14 mouse cellular contexts compared by ENCODE assay signal in the genomic region with DNA sequence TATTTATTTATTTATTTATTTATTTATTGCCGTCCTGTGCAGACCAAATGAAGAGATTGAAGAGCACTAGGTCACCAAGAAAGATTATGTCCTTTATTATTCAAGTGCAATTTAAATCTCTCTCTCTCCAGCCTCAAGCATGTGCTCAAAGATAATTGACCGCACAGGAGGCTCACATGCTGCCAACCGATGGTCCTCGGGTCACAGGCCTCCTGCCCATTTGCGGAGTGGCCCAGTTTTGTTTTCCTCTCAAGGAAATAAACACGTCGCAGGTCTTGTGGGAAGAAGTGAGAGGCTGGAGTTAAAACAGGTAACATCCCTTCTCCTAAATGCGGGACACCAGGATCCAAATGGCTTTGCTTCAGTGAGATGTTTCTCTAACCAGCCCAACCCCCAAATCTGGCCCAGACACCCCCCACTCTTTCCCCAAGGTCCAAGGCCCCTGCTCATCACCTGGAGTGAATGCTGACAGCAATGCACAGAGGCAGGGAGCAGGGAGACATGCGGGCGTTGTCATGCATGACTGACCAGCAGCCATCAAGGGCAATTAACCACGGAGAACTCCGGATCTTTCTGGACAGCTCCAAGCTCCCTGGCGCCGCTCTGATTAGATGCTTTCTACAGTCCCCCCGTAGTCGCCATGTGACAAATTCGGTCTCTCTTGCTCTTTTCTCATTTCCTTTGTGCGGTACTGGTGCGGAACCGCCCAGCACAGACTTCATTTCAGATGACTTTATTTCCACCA.
DNase-seq lines count a peak whose midpoint lies in the region; ATAC-seq and TF ChIP-seq lines count a peak whose summit lies in the region.
"Had no signal": no experiment of that assay in that cellular context is flagged by ENCODE, and none has a peak within 500 bp of the region (broad histone marks: within the 10 kb centered on the region; RNA-seq: fewer than 3 reads in every experiment).

No protein-coding gene starts in this region.

- no peak for TF ChIP-seq CTCF in kidney, adult 2 months (conservative IDR thresholded peaks at IDR 0.05; ENCODE audit: insufficient read depth, insufficient read length, low read depth, low read length)

- intact Hi-C loops in gastrocnemius, postnatal 14 days (cut with DNase I; ENCODE audit: low total_unique reads): no loop called here

- DNase-seq in cerebellum, adult 11-12 months: peak; percentile 14
- no peak for DNase-seq in cerebellum, adult 11 months
- peak; percentile 56 for DNase-seq in embryo, embryonic 10.5 days (ENCODE audit: low spot score)
- peak; percentile 80 for DNase-seq in kidney, adult 2 months
- DNase-seq in layer of hippocampus, postnatal 10 days (ENCODE audit: low spot score in 2 of 2): no peak
- DNase-seq in spleen, postnatal 14 days (ENCODE audit: low spot score in 2 of 2): no peak
- DNase-seq in gastrocnemius, postnatal 14 days: no peak

- peaks cover 8% of the 10 kb centered on the region for H3K4me1 ChIP-seq in kidney, adult 2 months (ENCODE audit: control insufficient read depth, insufficient read depth, low read length)
- peaks cover 6% of the 10 kb centered on the region; the same call in 1 of the 2 replicates for H3K4me1 ChIP-seq in midbrain, embryonic 13.5 days (replicated peaks)
- H3K4me1 ChIP-seq: limb, embryonic 12.5 days had no signal

- H3K27ac ChIP-seq in kidney, adult 2 months (ENCODE audit: insufficient read depth, low read depth, low read length): no peak overlapping the region
- no peak overlapping the region for H3K27ac ChIP-seq in midbrain, embryonic 13.5 days
- H3K27ac ChIP-seq: limb, embryonic 12.5 days; macrophage; stomach, postnatal 0 days had no signal

- TF ChIP-seq POLR2A in kidney, adult 2 months (IDR thresholded peaks at IDR 0.05; ENCODE audit: low read depth, low read length): no peak

- ATAC-seq in midbrain, embryonic 13.5 days: 0 out of 2 replicates have a peak, but pooled peaks have one; percentile 40
- ATAC-seq: forebrain, embryonic 16.5 days; inflammation-experienced regulatory T-cells, adult 6 months; Patski had no signal

- WGBS in kidney, adult 2 months: 40% methylated on average over 20 of the region's 20 CpGs
- 50% methylated on average over 20 of the region's 20 CpGs for WGBS in midbrain, embryonic 13.5 days

- no peak overlapping the region for H3K4me3 ChIP-seq in kidney, adult 2 months (ENCODE audit: insufficient read depth, low read depth, low read length)
- no peak overlapping the region for H3K4me3 ChIP-seq in midbrain, embryonic 13.5 days (replicated peaks)
- H3K4me3 ChIP-seq: limb, embryonic 12.5 days had no signal

- no peak overlapping the region for H3K9ac ChIP-seq in midbrain, embryonic 13.5 days (replicated peaks)
- H3K9ac ChIP-seq: limb, embryonic 12.5 days had no signal

- H3K9me3 ChIP-seq in midbrain, embryonic 13.5 days: no peaks in the 10 kb centered on the region
- H3K9me3 ChIP-seq: limb, embryonic 12.5 days had no signal

- no peaks in the 10 kb centered on the region for H3K36me3 ChIP-seq in kidney, adult 2 months (ENCODE audit: control insufficient read depth, insufficient read depth, low read length)
- H3K36me3 ChIP-seq in midbrain, embryonic 13.5 days: no peaks in the 10 kb centered on the region
- H3K36me3 ChIP-seq: limb, embryonic 12.5 days had no signal

- peak overlapping the region; percentile 33 for H3K4me2 ChIP-seq in midbrain, embryonic 13.5 days (replicated peaks)
- H3K4me2 ChIP-seq: limb, embryonic 12.5 days had no signal

- H3K27me3 ChIP-seq in kidney, adult 2 months (replicated peaks; ENCODE audit: control insufficient read depth, insufficient read depth, low read length): no peaks in the 10 kb centered on the region
- no peaks in the 10 kb centered on the region for H3K27me3 ChIP-seq in midbrain, embryonic 13.5 days
- H3K27me3 ChIP-seq: limb, embryonic 12.5 days; Patski had no signal

Comparison
In these comparisons a context has a peak if more than half of its experiments do, and no peak if none do; other contexts are left out.
1. DNase-seq: peak in cerebellum, adult 11-12 months (single experiment), embryo, embryonic 10.5 days (single experiment) and kidney, adult 2 months (single experiment); none in cerebellum, adult 11 months (single experiment), layer of hippocampus, postnatal 10 days (0 of 2), spleen, postnatal 14 days (0 of 2) and gastrocnemius, postnatal 14 days (single experiment).